In genomic region chr10:84994346-84994745, GRCm38 (mm10) we compare ENCODE assay signal across 31 mouse cellular contexts.
DNase-seq lines count a peak whose midpoint lies in the region; ATAC-seq and TF ChIP-seq lines count a peak whose summit lies in the region.
"Had no signal": no experiment of that assay in that cellular context is flagged by ENCODE, and none has a peak within 500 bp of the region (broad histone marks: within the 10 kb centered on the region; RNA-seq: fewer than 3 reads in every experiment).

No protein-coding gene starts in this region.

- DNase-seq in forebrain, embryonic 14.5 days (ENCODE audit: low spot score): peak; percentile 54
- DNase-seq in forebrain, postnatal 0 days: no peak
- peak; percentile 43 for DNase-seq in midbrain, postnatal 0 days (ENCODE audit: low spot score)
- DNase-seq in brain, embryonic 14.5 days (ENCODE audit: low read depth): peak; percentile 69
- DNase-seq in cerebellum, postnatal 10 days: peak; percentile 40 to 56
- DNase-seq in layer of hippocampus, adult 9-11 months: no peak
- DNase-seq: adrenal gland, postnatal 25 days; gastrocnemius, postnatal 25 days; heart, adult 18-20 months; heart, postnatal 4 days; kidney, adult 18-20 months; kidney, postnatal 36 days; layer of hippocampus, postnatal 36 days; liver, embryonic 13.5 days; lung, adult 18-20 months; lung, postnatal 4 days; right cerebral cortex, adult 18-20 months; spleen, adult 18-20 months; thymus, adult 2 months; thymus, postnatal 36 days had no signal

- no peak overlapping the region for H3K4me2 ChIP-seq in forebrain, embryonic 14.5 days (ENCODE audit: low read length)
- H3K4me2 ChIP-seq in forebrain, postnatal 0 days (ENCODE audit: low read depth): no peak overlapping the region
- no peak overlapping the region for H3K4me2 ChIP-seq in midbrain, postnatal 0 days (ENCODE audit: low read depth, low read length, poor library complexity, severe bottlenecking)
- H3K4me2 ChIP-seq in midbrain, embryonic 15.5 days: no peak overlapping the region
- H3K4me2 ChIP-seq: embryonic facial prominence, embryonic 15.5 days; forebrain, embryonic 12.5 days; heart, embryonic 11.5 days; hindbrain, embryonic 13.5 days; limb, embryonic 15.5 days; liver, embryonic 13.5 days had no signal

- H3K9me3 ChIP-seq in forebrain, embryonic 14.5 days (replicated peaks; ENCODE audit: control insufficient read depth, low read length): no peaks in the 10 kb centered on the region
- H3K9me3 ChIP-seq in forebrain, postnatal 0 days (ENCODE audit: low read length): no peaks in the 10 kb centered on the region
- H3K9me3 ChIP-seq in midbrain, postnatal 0 days (ENCODE audit: low read length): no peaks in the 10 kb centered on the region
- no peaks in the 10 kb centered on the region for H3K9me3 ChIP-seq in midbrain, embryonic 15.5 days
- H3K9me3 ChIP-seq: embryonic facial prominence, embryonic 10.5 days; embryonic facial prominence, embryonic 15.5 days; forebrain, embryonic 12.5 days; hindbrain, embryonic 13.5 days; limb, embryonic 10.5 days; limb, embryonic 15.5 days; liver, embryonic 13.5 days had no signal

- ATAC-seq in forebrain, embryonic 14.5 days: no peak
- no peak for ATAC-seq in forebrain, postnatal 0 days
- no peak for ATAC-seq in midbrain, postnatal 0 days (ENCODE audit: low FRiP score)
- no peak for ATAC-seq in midbrain, embryonic 15.5 days (replicated peaks)
- ATAC-seq: CD4-positive, CD25-positive, alpha-beta regulatory T cell, adult 4 months; lung, postnatal 0 days had no signal

- no peaks in the 10 kb centered on the region for H3K27me3 ChIP-seq in forebrain, embryonic 14.5 days (replicated peaks; ENCODE audit: control insufficient read depth, insufficient read depth, low read length)
- H3K27me3 ChIP-seq in forebrain, postnatal 0 days (ENCODE audit: insufficient read depth, low read length): no peaks in the 10 kb centered on the region
- no peaks in the 10 kb centered on the region for H3K27me3 ChIP-seq in midbrain, postnatal 0 days (ENCODE audit: insufficient read depth, low read length)
- H3K27me3 ChIP-seq in midbrain, embryonic 15.5 days (replicated peaks): no peaks in the 10 kb centered on the region
- H3K27me3 ChIP-seq: embryonic facial prominence, embryonic 15.5 days; forebrain, embryonic 12.5 days; hindbrain, embryonic 13.5 days; limb, embryonic 15.5 days; liver, embryonic 13.5 days had no signal

- no peak for TF ChIP-seq POLR2A in brain, embryonic 14.5 days (IDR thresholded peaks at IDR 0.05; ENCODE audit: borderline replicate concordance, extremely low read depth, insufficient read depth, insufficient read length, poor library complexity, severe bottlenecking)

- WGBS in forebrain, embryonic 14.5 days: 54% methylated on average over 4 of the region's 4 CpGs
- whole genome bisulfite sequencing in forebrain, postnatal 0 days: 37% methylated on average over 4 of the region's 4 CpGs
- 59% methylated on average over 4 of the region's 4 CpGs for WGBS in midbrain, postnatal 0 days
- WGBS in midbrain, embryonic 15.5 days: 53% methylated on average over 4 of the region's 4 CpGs

- no peak overlapping the region for H3K4me3 ChIP-seq in forebrain, embryonic 14.5 days (ENCODE audit: low read depth, low read length)
- H3K4me3 ChIP-seq in forebrain, postnatal 0 days (ENCODE audit: low read depth, low read length): no peak overlapping the region
- H3K4me3 ChIP-seq in midbrain, postnatal 0 days (ENCODE audit: low read depth, low read length): no peak overlapping the region
- no peak overlapping the region for H3K4me3 ChIP-seq in midbrain, embryonic 15.5 days
- H3K4me3 ChIP-seq: embryonic facial prominence, embryonic 10.5 days; embryonic facial prominence, embryonic 15.5 days; forebrain, embryonic 12.5 days; hindbrain, embryonic 13.5 days; layer of hippocampus, adult 2 months; limb, embryonic 10.5 days; limb, embryonic 15.5 days; liver, embryonic 13.5 days had no signal

- no peak overlapping the region for H3K9ac ChIP-seq in forebrain, embryonic 14.5 days (ENCODE audit: low read length)
- no peak overlapping the region for H3K9ac ChIP-seq in forebrain, postnatal 0 days
- no peak overlapping the region for H3K9ac ChIP-seq in midbrain, postnatal 0 days (replicated peaks; ENCODE audit: low read length, poor library complexity, severe bottlenecking)
- H3K9ac ChIP-seq in midbrain, embryonic 15.5 days: no peak overlapping the region
- H3K9ac ChIP-seq: embryonic facial prominence, embryonic 15.5 days; forebrain, embryonic 12.5 days; hindbrain, embryonic 13.5 days; limb, embryonic 15.5 days; liver, embryonic 13.5 days had no signal

- TF ChIP-seq CTCF in forebrain, postnatal 0 days (IDR thresholded peaks at IDR 0.05; ENCODE audit: low read depth): no peak
- no peak for TF ChIP-seq CTCF in midbrain, postnatal 0 days (IDR thresholded peaks at IDR 0.05)
- TF ChIP-seq CTCF in brain, embryonic 14.5 days (IDR thresholded peaks at IDR 0.05; ENCODE audit: borderline replicate concordance, extremely low read depth, insufficient read depth, insufficient read length): no peak

- peaks cover 19% of the 10 kb centered on the region; the same call in 1 of the 2 replicates for H3K36me3 ChIP-seq in forebrain, embryonic 14.5 days (ENCODE audit: control insufficient read depth, insufficient read depth, low read length)
- H3K36me3 ChIP-seq in forebrain, postnatal 0 days (ENCODE audit: insufficient read depth): peaks cover 21% of the 10 kb centered on the region; the same call in 1 of the 2 replicates
- H3K36me3 ChIP-seq in midbrain, postnatal 0 days (ENCODE audit: insufficient read depth, low read length): peaks cover 17% of the 10 kb centered on the region
- H3K36me3 ChIP-seq in midbrain, embryonic 15.5 days (replicated peaks): 0 out of 2 replicates have a peak, but pooled peaks cover 5% of the 10 kb centered on the region

- H3K4me1 ChIP-seq in forebrain, embryonic 14.5 days (ENCODE audit: control insufficient read depth, insufficient read depth, low read length): no peaks in the 10 kb centered on the region
- no peaks in the 10 kb centered on the region for H3K4me1 ChIP-seq in forebrain, postnatal 0 days (ENCODE audit: insufficient read depth)
- H3K4me1 ChIP-seq in midbrain, postnatal 0 days (ENCODE audit: insufficient read depth, low read length): no peaks in the 10 kb centered on the region
- H3K4me1 ChIP-seq in midbrain, embryonic 15.5 days: peaks cover 15% of the 10 kb centered on the region
- H3K4me1 ChIP-seq: limb, embryonic 10.5 days had no signal

- no peak overlapping the region for H3K27ac ChIP-seq in forebrain, embryonic 14.5 days (ENCODE audit: low read depth, low read length)
- H3K27ac ChIP-seq in forebrain, postnatal 0 days (ENCODE audit: low read depth, low read length): no peak overlapping the region
- no peak overlapping the region for H3K27ac ChIP-seq in midbrain, postnatal 0 days (ENCODE audit: low read depth, low read length)
- H3K27ac ChIP-seq in midbrain, embryonic 15.5 days: no peak overlapping the region
- H3K27ac ChIP-seq: embryonic facial prominence, embryonic 10.5 days; embryonic facial prominence, embryonic 15.5 days; forebrain, embryonic 12.5 days; hindbrain, embryonic 13.5 days; layer of hippocampus, adult 2 months; limb, embryonic 10.5 days; limb, embryonic 15.5 days; liver, embryonic 13.5 days had no signal

Comparison
In these comparisons a context has a peak if more than half of its experiments do, and no peak if none do; other contexts are left out.
1. DNase-seq: peak in forebrain, embryonic 14.5 days (single experiment), midbrain, postnatal 0 days (single experiment), brain, embryonic 14.5 days (single experiment) and cerebellum, postnatal 10 days (2 of 2); none in forebrain, postnatal 0 days (single experiment) and layer of hippocampus, adult 9-11 months (single experiment).